Mouse (Mus musculus): ENCODE measurements at regions not wholly inside any gene's neighbourhood (a gene's known extent, or its start where the extent isn't known, plus 50 kb on each side); places are given as distances from the start of the nearest gene placed in this dataset.

- DNase-seq = no peak
Observed at GRCm38 (mm10) chr17:68057264-68057663, 53.3 kb upstream of the Arhgap28 start.

- DNase-seq = no peak
Observed at GRCm38 (mm10) chr17:68060455-68060854, 56.5 kb upstream of the Arhgap28 start.

- no peak for DNase-seq
Observed at GRCm38 (mm10) chr17:68065751-68066150, 61.8 kb upstream of the Arhgap28 start.

- DNase-seq = no peak
Observed at GRCm38 (mm10) chr17:68066204-68066603, 62.3 kb upstream of the Arhgap28 start.

- no peak for DNase-seq
Observed at GRCm38 (mm10) chr17:68069008-68069407, 65.1 kb upstream of the Arhgap28 start.

GRCm38 (mm10) chr17:68069484-68069883 lies 65.6 kb upstream of the Arhgap28 start:
- DNase-seq = no peak

GRCm38 (mm10) chr17:68071472-68071871 lies 67.6 kb upstream of the Arhgap28 start:
- DNase-seq = no peak

GRCm38 (mm10) chr17:68075712-68076111 lies 71.8 kb upstream of the Arhgap28 start:
- DNase-seq = no peak

- no peak for DNase-seq
Observed at GRCm38 (mm10) chr17:68078709-68079108, 74.8 kb upstream of the Arhgap28 start.

GRCm38 (mm10) chr17:68084446-68084845 lies 80.5 kb upstream of the Arhgap28 start:
- DNase-seq = no peak

GRCm38 (mm10) chr17:68087149-68087548 lies 83.2 kb upstream of the Arhgap28 start:
- DNase-seq = no peak

- no peak for DNase-seq
Observed at GRCm38 (mm10) chr17:68089179-68089578, 85.3 kb upstream of the Arhgap28 start.

GRCm38 (mm10) chr17:68089830-68090229 lies 85.9 kb upstream of the Arhgap28 start:
- no peak for DNase-seq

- no peak for DNase-seq
Observed at GRCm38 (mm10) chr17:68096982-68097381, 93.1 kb upstream of the Arhgap28 start.

- no peak for DNase-seq
Observed at GRCm38 (mm10) chr17:68097436-68097835, 93.5 kb upstream of the Arhgap28 start.

- DNase-seq = no peak
Observed at GRCm38 (mm10) chr17:68100093-68100492, 96.2 kb upstream of the Arhgap28 start.

GRCm38 (mm10) chr17:68103346-68103745 lies 99.4 kb upstream of the Arhgap28 start:
- DNase-seq = no peak

GRCm38 (mm10) chr17:68106366-68106765 lies 102.4 kb upstream of the Arhgap28 start:
- DNase-seq = no peak

- no peak for DNase-seq
Observed at GRCm38 (mm10) chr17:68107875-68108274, 104.0 kb upstream of the Arhgap28 start.

- no peak for DNase-seq
Observed at GRCm38 (mm10) chr17:68111834-68112473, 108.0 kb upstream of the Arhgap28 start.

- DNase-seq = no peak
Observed at GRCm38 (mm10) chr17:68112763-68113330, 108.9 kb upstream of the Arhgap28 start.

GRCm38 (mm10) chr17:68115599-68115998 lies 111.7 kb upstream of the Arhgap28 start:
- DNase-seq = no peak

GRCm38 (mm10) chr17:68119055-68119698 lies 115.3 kb upstream of the Arhgap28 start:
- DNase-seq = no peak

GRCm38 (mm10) chr17:68120230-68120629 lies 116.3 kb upstream of the Arhgap28 start:
- DNase-seq = no peak
